Mouse (Mus musculus) T-helper 2 cell (primary cell): ENCODE results near the gene Dupd1.

Experiments used
- in situ Hi-C: fragments of 300-600 bp; cut with MboI, MseI; formaldehyde crosslinking; loops from one replicate; pipeline ENCODE4 v1.15.1; 2025; ENCODE audit warnings: high pct_unique_total_duplicates

The Dupd1 gene

DNA sequence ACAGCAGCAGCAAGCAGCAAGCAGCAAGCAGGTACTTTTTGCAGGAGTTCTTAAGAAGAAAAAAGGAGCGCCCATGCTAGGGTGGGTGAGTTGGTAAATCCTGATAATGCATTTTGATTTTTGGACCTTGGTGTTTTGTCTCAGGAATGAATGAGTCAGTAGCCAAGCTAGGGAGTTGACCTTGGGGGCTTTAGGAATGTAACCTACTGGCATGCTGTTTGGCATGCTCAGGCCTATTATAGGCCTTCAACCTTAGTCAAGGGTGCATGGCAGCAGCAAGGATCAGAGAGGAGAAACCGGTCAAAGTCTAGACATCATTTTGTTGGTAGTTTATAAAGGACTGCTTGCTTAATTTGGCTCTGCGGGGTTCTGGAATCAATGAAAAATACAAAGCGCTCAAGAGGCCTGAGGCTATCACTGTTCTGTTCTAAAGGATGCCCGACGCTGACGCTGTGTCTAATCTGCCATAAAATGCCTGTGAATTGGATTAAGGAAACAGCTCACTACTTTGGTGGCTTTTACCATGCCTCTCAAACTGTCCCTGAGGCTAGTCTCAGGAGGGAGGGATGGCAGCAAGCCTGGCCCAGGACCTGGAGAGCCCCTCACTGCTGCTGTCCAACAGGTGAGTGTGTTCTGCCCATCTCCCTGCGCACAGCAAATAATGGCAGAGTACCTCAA is 7.8 kb upstream of the Dupd1 start:
- in situ Hi-C loops, result no loop called here

GRCm38 (mm10) chr14:21720430-21721205 is 6.2 kb upstream of the Dupd1 start:
- in situ Hi-C loops, result no loop called here

DNA sequence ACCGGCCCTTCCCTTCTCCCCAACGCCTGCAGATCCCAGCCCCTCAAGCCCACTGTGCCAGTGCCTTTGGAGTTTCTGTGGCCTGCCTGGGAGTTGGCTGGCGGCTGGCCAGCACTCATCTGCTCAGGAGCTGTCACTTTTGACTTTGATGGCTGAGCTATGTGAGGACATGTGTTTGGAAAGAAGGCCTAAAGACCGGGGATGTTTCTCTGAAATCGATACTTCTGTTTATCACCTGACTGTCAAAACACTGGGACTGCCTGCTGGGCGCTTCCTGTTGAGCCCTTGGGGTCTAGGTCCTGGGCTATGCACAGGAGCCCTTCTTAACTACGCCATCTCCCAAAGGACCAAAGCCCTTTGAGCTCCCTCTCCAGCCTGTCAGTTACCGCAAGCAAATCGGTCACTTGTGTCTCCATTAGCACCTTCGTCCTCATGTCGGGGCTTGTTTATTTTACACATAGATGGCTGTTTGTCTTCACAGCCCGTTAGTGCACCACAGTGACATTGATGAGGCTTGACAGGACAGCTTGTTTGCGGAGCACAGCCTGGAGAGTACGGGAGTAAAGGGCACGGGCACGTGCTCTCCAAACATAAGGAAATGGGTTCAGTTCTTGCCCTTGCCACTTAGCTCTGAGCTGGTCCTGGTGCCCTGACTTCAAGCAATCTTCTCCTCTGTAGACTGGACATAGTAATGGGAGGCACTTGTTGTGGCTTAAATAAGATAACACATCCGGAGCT is 5.4 kb upstream of the Dupd1 start:
- in situ Hi-C loops, result no loop called here

- in situ Hi-C loops, result no loop called here
Observed at GRCm38 (mm10) chr14:21711231-21711630, 3.1 kb downstream of the Dupd1 start.

DNA sequence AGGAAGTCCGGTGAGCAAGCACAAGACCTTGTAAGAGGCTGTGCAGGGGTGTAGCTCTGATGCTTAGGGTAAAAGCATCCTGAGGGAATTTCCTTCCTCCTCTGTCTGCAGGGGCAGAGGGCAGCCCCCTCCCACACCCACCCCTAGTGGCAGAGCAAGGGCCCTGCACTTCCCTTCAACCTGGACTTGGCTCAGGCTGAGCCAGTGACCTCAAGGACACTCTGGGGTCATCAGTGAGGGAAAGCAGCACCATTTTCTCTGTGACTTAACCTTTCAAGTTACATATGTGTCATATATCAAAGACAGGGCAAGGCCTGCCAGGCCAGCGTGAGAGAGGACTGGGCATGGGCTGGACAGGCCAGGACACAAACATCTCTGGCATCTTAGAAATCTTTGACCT is 4.8 kb downstream of the Dupd1 start:
- in situ Hi-C loops, result no loop called here

GRCm38 (mm10) chr14:21706759-21707571 is 7.4 kb downstream of the Dupd1 start:
- in situ Hi-C loops, result no loop called here

GRCm38 (mm10) chr14:21705462-21705861 is 8.9 kb downstream of the Dupd1 start:
- in situ Hi-C loops, result no loop called here

DNA sequence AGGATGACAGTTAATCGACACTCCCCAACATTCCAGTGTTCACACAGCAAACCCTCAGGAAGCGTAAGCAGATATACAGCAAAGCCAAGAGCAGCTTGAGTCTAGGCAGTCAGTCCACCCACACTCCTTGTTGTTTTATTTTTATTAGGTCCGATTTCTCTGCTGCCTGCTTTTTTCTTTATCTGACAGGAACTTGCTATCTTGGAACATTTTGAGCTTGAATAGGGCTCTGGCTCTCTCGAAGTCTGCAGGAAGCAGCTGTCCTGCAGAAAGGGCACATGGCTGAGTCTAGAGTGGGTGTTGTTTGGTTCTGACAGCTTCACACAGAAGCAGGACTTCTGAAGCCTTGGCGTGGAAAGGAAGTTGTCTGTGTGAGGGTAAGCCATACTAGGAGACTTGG is 11.1 kb downstream of the Dupd1 start:
- in situ Hi-C loops, result no loop called here

GRCm38 (mm10) chr14:21702691-21703090 is 11.7 kb downstream of the Dupd1 start:
- in situ Hi-C loops, result no loop called here

- in situ Hi-C loops, result loop anchor here (10.0 kb wide), 1 partner anchor 1092 kb away; no protein-coding TSS in a partner anchor
Observed at GRCm38 (mm10) chr14:21696186-21696830, 18.1 kb downstream of the Dupd1 start.

GRCm38 (mm10) chr14:21695020-21695419 is 19.4 kb downstream of the Dupd1 start:
- in situ Hi-C loops, result loop anchor here (10.0 kb wide), 1 partner anchor 1090 kb away; no protein-coding TSS in a partner anchor

GRCm38 (mm10) chr14:21691070-21691469 is 23.3 kb downstream of the Dupd1 start:
- in situ Hi-C loops, result loop anchor here (10.0 kb wide), 1 partner anchor 1086 kb away; no protein-coding TSS in a partner anchor

- in situ Hi-C loops, result no loop called here
Observed at GRCm38 (mm10) chr14:21686376-21687279, 27.7 kb downstream of the Dupd1 start.

GRCm38 (mm10) chr14:21685411-21686146 is 28.8 kb downstream of the Dupd1 start:
- in situ Hi-C loops, result no loop called here

DNA sequence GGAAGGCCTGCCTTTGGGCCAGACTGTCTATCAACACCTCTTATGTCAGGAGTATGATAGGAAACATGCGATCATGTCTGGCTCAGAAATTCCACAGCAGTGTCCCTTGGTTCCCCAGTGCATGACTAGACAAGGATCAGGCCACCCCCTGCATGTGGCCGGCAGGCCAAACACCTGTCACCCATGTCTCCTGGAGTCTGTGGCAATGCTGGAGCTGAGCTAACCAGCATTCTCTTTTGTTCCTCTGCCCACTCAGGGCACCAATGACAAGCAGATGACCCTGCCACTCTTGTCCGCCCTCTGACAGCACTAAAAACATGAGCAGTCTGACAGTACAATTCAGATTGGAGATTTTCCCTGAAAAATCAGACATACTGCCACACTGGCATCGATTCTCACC is 30.5 kb downstream of the Dupd1 start:
- in situ Hi-C loops, result no loop called here

DNA sequence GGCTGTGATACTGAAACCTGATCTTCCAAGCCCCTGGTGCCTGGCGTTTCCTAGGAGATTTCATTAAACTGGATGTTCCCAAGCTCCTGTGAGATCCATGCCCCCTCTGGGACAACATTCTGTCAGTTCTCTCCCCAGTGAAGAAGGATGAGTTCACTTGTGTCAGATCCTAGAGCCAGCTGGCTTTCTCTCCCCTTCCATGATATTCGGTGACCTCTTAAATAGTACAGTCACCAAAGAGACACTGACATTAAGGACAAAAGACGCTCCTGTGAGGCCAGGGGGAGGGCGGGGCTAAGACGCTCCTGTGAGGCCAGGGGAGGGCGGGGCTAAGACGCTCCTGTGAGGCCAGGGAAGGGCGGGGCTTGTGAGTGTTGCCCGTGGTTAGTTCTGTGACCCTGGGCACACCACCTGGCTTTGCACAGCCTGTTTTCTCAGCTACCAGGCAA is 31.7 kb downstream of the Dupd1 start:
- in situ Hi-C loops, result no loop called here

DNA sequence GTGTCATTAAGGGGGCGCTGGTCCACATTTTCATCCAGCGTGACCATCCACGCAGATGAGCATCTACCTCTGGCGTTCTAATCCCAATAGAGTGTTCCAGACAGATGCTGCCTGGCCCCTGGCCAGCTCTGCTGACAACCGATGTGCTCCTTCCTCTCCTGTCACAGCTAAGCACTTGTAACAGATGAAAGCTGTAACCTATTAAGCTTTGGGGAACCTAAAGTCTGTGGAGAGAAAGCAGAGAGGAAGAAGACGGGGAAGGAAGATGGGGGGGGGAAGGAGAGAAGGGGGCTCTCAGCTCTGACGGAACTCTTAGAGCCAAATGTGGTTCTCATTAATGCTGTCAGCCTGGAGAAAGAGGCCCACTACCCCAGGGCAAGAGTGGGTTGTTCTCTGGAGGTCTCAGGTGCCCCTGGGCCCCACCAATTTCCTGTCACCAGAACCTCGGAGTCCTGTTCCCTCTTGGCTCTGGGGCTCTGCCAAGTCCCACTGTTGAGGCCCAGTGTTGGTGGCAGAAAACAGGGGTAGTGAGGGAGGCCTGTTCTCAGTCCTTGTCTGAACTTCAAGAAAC is 34.7 kb downstream of the Dupd1 start:
- in situ Hi-C loops, result no loop called here

GRCm38 (mm10) chr14:21678509-21679285 is 35.7 kb downstream of the Dupd1 start:
- in situ Hi-C loops, result no loop called here
